Mouse (Mus musculus) liver, postnatal 0 days (tissue): Measurements from ENCODE around the gene Znhit1.

ENCODE experiments used
- CTCF ChIP-seq: sonication (generic); IDR thresholded peaks from 2 replicates; pipeline ENCODE4 v1.5.1; 2016; ENCODE audit warnings: antibody characterized with exemption, low read depth
- EP300 ChIP-seq: IDR thresholded peaks from 2 replicates; pipeline ENCODE4 v1.6.1; 2016; ENCODE audit warnings: antibody characterized with exemption, low read depth, mild to moderate bottlenecking

DNA sequence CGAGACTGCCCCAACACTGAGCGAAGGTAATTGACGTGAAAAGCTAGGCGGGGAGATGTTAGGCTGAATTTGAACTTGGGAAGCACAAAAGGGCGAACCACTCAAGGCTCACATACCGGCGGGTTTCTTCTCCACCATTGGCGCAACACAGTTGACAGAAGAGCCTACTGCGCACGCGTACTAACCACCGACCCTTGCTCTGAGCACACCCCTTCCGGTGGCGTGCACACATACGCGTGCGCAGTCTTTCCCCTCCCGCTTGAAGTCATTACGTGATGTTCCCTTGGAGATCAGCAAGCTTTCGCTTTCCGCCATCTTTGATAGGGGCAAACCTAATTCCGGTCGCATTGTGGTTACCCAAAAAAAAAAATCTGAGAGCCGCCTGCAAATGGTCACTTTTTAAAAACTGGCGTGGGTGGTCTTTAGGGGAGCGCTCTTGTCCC, 1.1 kb downstream of the Znhit1 start, which contains the start of gene Plod3:
- TF ChIP-seq CTCF, result no peak
- no peak for TF ChIP-seq EP300
